Mouse (Mus musculus) heart, adult 2 months (tissue): ENCODE results near the gene Ube3a.

Experiments used
- CTCF ChIP-seq: fragments of 200-600 bp; IDR thresholded peaks from 2 replicates; pipeline ENCODE4 v1.8.1; 2022; ENCODE audit warnings: antibody characterized with exemption, mild to moderate bottlenecking, moderate library complexity
- EP300 ChIP-seq: fragments of 200-500 bp; IDR thresholded peaks from 2 replicates; pipeline ENCODE4 v1.6.1; 2011; ENCODE audit warnings: low read depth, low read length, control low read depth; ENCODE audit not compliant: insufficient read depth
- POLR2A ChIP-seq: fragments of 200-500 bp; IDR thresholded peaks from 2 replicates; pipeline ENCODE4 v1.6.1; 2011; ENCODE audit warnings: mild to moderate bottlenecking, low read depth, low read length, control low read depth; ENCODE audit not compliant: insufficient read depth

DNA sequence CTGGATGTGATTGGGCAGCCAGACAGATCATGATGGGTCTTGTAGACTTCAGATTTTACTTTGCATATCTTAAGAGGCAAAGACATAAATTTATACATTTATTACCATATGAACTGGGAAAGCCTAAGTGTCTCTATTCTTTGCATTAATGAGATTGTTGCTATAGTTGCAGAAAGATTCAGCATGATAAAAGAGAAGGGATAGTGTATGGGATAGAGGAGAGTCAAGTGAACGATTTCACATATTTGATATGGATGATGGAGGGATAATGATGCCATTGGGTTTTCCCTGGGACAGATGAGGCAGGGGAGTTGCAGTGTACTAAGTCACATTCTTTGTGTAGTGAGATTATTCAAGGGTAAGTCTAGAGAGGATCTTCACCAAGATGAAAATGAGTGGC is 84.0 kb downstream of the Ube3a start:
- TF ChIP-seq CTCF (no peak), EP300 (no peak), POLR2A (no peak)
